13 mouse cellular contexts compared by ENCODE assay signal in the genomic region with DNA sequence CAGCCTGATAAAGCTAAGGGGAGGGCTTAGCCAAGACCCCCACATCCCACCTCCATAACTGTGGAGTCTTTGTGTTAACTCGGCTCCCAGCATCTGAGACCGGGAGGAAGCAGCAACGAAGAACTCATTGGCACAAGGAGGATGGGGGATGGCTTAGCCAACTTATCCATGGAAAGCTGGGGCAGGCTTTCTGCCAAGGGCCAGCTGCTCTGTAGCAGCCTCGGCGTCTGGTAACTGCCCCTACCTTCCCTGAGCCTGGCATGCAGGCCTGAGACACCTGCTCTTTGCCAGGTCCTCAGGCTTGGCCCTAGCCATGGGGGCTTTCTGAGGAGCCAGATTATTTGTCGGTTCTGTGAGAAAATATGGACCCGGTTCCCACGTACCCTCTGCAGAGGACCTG.
DNase-seq lines count a peak whose midpoint lies in the region; TF ChIP-seq lines count a peak whose summit lies in the region.
"Had no signal": no experiment of that assay in that cellular context is flagged by ENCODE, and none has a peak within 500 bp of the region (broad histone marks: within the 10 kb centered on the region; RNA-seq: fewer than 3 reads in every experiment).

No protein-coding gene starts in this region.

- H3K4me3 ChIP-seq in left cerebral cortex, adult 2 months = no peak overlapping the region
- H3K4me3 ChIP-seq in lung, adult 2 months (replicated peaks; ENCODE audit: extremely low read depth, low read depth, low read length) = no peak overlapping the region
- H3K4me3 ChIP-seq: embryonic facial prominence, embryonic 12.5 days; heart, embryonic 13.5 days had no signal

- no peak for TF ChIP-seq POLR2A in lung, adult 2 months (IDR thresholded peaks at IDR 0.05; ENCODE audit: borderline replicate concordance, extremely low read depth, low read depth, low read length)

- DNase-seq in left cerebral cortex, postnatal 4 days = peak; percentile 94
- no peak for DNase-seq in left cerebral cortex, adult 2 months (ENCODE audit: extremely low spot score in 1 of 2, low spot score in 2 of 2)
- peak; percentile 91 for DNase-seq in cerebellum, adult 11-12 months
- DNase-seq in cerebellum, postnatal 10 days = peak; percentile 97
- DNase-seq in gastrocnemius, postnatal 25 days = peak; percentile 22
- no peak for DNase-seq in thymus, postnatal 36 days
- DNase-seq in lung, adult 2 months = no peak
- DNase-seq: kidney, adult 11 months; kidney, postnatal 4 days; liver, postnatal 0 days; right cerebral cortex, adult 18-20 months had no signal

- intact Hi-C loops in left cerebral cortex, postnatal 4 days (cut with DNase I) = no loop called here
- intact Hi-C loops in left cerebral cortex, adult 2 months (cut with DNase I) = no loop called here

- no peak for TF ChIP-seq CTCF in left cerebral cortex, adult 2 months (IDR thresholded peaks at IDR 0.05)
- TF ChIP-seq CTCF in lung, adult 2 months (IDR thresholded peaks at IDR 0.05; ENCODE audit: insufficient read depth, low read length) = no peak

- H3K4me1 ChIP-seq in lung, adult 2 months (ENCODE audit: control insufficient read depth, insufficient read depth, low read length) = no peaks in the 10 kb centered on the region
- H3K4me1 ChIP-seq: embryonic facial prominence, embryonic 12.5 days; heart, embryonic 13.5 days had no signal

- no peak overlapping the region for H3K27ac ChIP-seq in left cerebral cortex, adult 2 months
- H3K27ac ChIP-seq: embryonic facial prominence, embryonic 12.5 days; heart, embryonic 13.5 days had no signal

- 76% methylated on average over 8 of the region's 8 CpGs for WGBS in lung, adult 2 months

Comparison
In these comparisons a context has a peak if more than half of its experiments do, and no peak if none do; other contexts are left out.
1. DNase-seq: peak in left cerebral cortex, postnatal 4 days (single experiment), cerebellum, adult 11-12 months (single experiment), cerebellum, postnatal 10 days (2 of 2) and gastrocnemius, postnatal 25 days (single experiment); none in left cerebral cortex, adult 2 months (0 of 2), thymus, postnatal 36 days (0 of 2) and lung, adult 2 months (single experiment).